In the genomic region with DNA sequence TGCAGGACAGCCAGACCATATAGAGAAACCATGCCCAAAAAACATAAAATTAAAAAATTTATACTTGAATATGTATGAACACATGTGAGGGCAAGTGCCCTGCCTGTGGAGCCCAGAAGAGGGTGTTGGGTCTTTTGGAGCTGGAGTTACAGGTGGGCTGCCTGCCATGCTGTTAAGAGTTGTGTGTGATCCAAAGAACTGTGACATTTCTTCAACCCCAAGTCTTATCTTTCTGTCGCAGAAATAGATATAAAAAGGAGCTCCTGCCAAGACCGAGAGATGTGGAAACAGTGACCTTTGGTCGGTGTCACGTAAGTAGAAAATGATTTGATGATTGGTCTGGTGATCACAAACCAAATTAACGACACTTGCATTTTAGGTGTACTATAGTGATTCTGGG, we compare ENCODE assay signal across 18 mouse cellular contexts. TPM values are rescaled to one million over a fixed set of nuclear protein-coding genes. Genes with fewer than 3 reads are reported as not detected.
A peak's percentile ranks its signal among the peaks of the same experiment; 100 is the strongest.
DNase-seq lines count a peak whose midpoint lies in the region; ATAC-seq and TF ChIP-seq lines count a peak whose summit lies in the region.
"Had no signal": no experiment of that assay in that cellular context is flagged by ENCODE, and none has a peak within 500 bp of the region (broad histone marks: within the 10 kb centered on the region; RNA-seq: fewer than 3 reads in every experiment).

No protein-coding gene starts in this region.

- no peaks in the 10 kb centered on the region for H3K9me3 ChIP-seq in kidney, embryonic 14.5 days (ENCODE audit: control insufficient read depth, low read length)
- H3K9me3 ChIP-seq in liver, embryonic 11.5 days (ENCODE audit: control insufficient read depth, low read length), result no peaks in the 10 kb centered on the region
- H3K9me3 ChIP-seq: embryonic facial prominence, embryonic 12.5 days; heart, embryonic 13.5 days had no signal

- no peak overlapping the region for H3K9ac ChIP-seq in kidney, embryonic 14.5 days (ENCODE audit: low read depth, low read length)
- no peak overlapping the region for H3K9ac ChIP-seq in liver, embryonic 11.5 days (ENCODE audit: low read depth, low read length)
- H3K9ac ChIP-seq: embryonic facial prominence, embryonic 12.5 days; heart, embryonic 13.5 days; lung, embryonic 14.5 days had no signal

- no peak for TF ChIP-seq POLR2A in cerebellum, adult 2 months (IDR thresholded peaks at IDR 0.05; ENCODE audit: borderline replicate concordance, insufficient read depth, low read length)
- TF ChIP-seq POLR2A in small intestine, adult 2 months (IDR thresholded peaks at IDR 0.05; ENCODE audit: low read depth, low read length), result no peak

- H3K4me1 ChIP-seq in cerebellum, adult 2 months (ENCODE audit: control insufficient read depth, insufficient read depth, low read length), result no peaks in the 10 kb centered on the region
- no peaks in the 10 kb centered on the region; the same call in 1 of the 2 replicates for H3K4me1 ChIP-seq in kidney, embryonic 14.5 days (ENCODE audit: control insufficient read depth, insufficient read depth, low read length)
- peaks cover 7% of the 10 kb centered on the region for H3K4me1 ChIP-seq in liver, embryonic 11.5 days (replicated peaks; ENCODE audit: control insufficient read depth, insufficient read depth, low read length)
- H3K4me1 ChIP-seq in small intestine, adult 2 months (ENCODE audit: control insufficient read depth, insufficient read depth, insufficient read length, low read length), result peaks cover 2% of the 10 kb centered on the region

- no peak overlapping the region for H3K27ac ChIP-seq in cerebellum, adult 2 months (ENCODE audit: insufficient read depth, low read length)
- H3K27ac ChIP-seq in kidney, embryonic 14.5 days (ENCODE audit: low read depth, low read length), result no peak overlapping the region
- peak overlapping the region; percentile 5; the same call in 1 of the 2 replicates for H3K27ac ChIP-seq in liver, embryonic 11.5 days (ENCODE audit: low read depth, low read length)
- 0 out of 2 replicates have a peak overlapping the region, but pooled peaks have one; percentile 58 for H3K27ac ChIP-seq in small intestine, adult 2 months (ENCODE audit: insufficient read depth, low read depth, low read length)
- H3K27ac ChIP-seq: embryonic facial prominence, embryonic 12.5 days had no signal

- ATAC-seq in kidney, embryonic 14.5 days (ENCODE audit: low FRiP score, low TSS enrichment), result no peak
- no peak for ATAC-seq in liver, embryonic 11.5 days (replicated peaks; ENCODE audit: low FRiP score)
- ATAC-seq: inflammation-experienced regulatory T-cells, adult 6 months had no signal

- H3K4me3 ChIP-seq in cerebellum, adult 2 months (replicated peaks; ENCODE audit: insufficient read depth, low read depth, low read length), result no peak overlapping the region
- H3K4me3 ChIP-seq in kidney, embryonic 14.5 days (ENCODE audit: low read length), result no peak overlapping the region
- H3K4me3 ChIP-seq in liver, embryonic 11.5 days (ENCODE audit: low read depth, low read length), result no peak overlapping the region
- H3K4me3 ChIP-seq in small intestine, adult 2 months (ENCODE audit: low read depth, low read length), result no peak overlapping the region
- H3K4me3 ChIP-seq: embryonic facial prominence, embryonic 12.5 days had no signal

- H3K27me3 ChIP-seq in cerebellum, adult 2 months (ENCODE audit: control insufficient read depth, insufficient read depth, low read length), result no peaks in the 10 kb centered on the region
- no peaks in the 10 kb centered on the region for H3K27me3 ChIP-seq in kidney, embryonic 14.5 days (ENCODE audit: control insufficient read depth, insufficient read depth, low read length)
- H3K27me3 ChIP-seq in liver, embryonic 11.5 days (replicated peaks; ENCODE audit: control insufficient read depth, insufficient read depth, low read length), result no peaks in the 10 kb centered on the region
- no peaks in the 10 kb centered on the region for H3K27me3 ChIP-seq in small intestine, adult 2 months (ENCODE audit: control insufficient read depth, insufficient read depth, low read length)
- H3K27me3 ChIP-seq: CH12.LX; embryonic facial prominence, embryonic 12.5 days; heart, embryonic 13.5 days had no signal

- WGBS in cerebellum, adult 2 months, result 86% methylated on average over 5 of the region's 5 CpGs
- 85% methylated on average over 5 of the region's 5 CpGs for WGBS in kidney, embryonic 14.5 days
- 54% methylated on average over 5 of the region's 5 CpGs for WGBS in liver, embryonic 11.5 days
- 30% methylated on average over 5 of the region's 5 CpGs for WGBS in small intestine, adult 2 months

- no peak overlapping the region for H3K4me2 ChIP-seq in kidney, embryonic 14.5 days (replicated peaks; ENCODE audit: low read depth, low read length)
- no peak overlapping the region for H3K4me2 ChIP-seq in liver, embryonic 11.5 days

- no peak for TF ChIP-seq CTCF in cerebellum, adult 2 months (IDR thresholded peaks at IDR 0.05; ENCODE audit: borderline replicate concordance, insufficient read depth, low read depth, low read length)
- TF ChIP-seq CTCF in small intestine, adult 2 months (IDR thresholded peaks at IDR 0.05; ENCODE audit: extremely low read depth, insufficient read length, insufficient replicate concordance, low read depth, low read length), result no peak

- peak; percentile 14 to 17 for DNase-seq in cerebellum, adult 2 months
- DNase-seq in cerebellum, adult 11 months, result no peak
- DNase-seq in kidney, postnatal 10 days, result peak; percentile 19
- DNase-seq in liver, embryonic 11.5 days (ENCODE audit: low spot score), result no peak
- DNase-seq in frontal cortex, postnatal 10 days (ENCODE audit: low spot score in 2 of 2), result no peak
- DNase-seq in ovary, postnatal 14 days (ENCODE audit: low spot score), result no peak
- DNase-seq: kidney, postnatal 25 days; layer of hippocampus, postnatal 36 days; left cerebral cortex, postnatal 4 days; lung, embryonic 14.5 days; right cerebral cortex, postnatal 25 days; thymus, adult 2 months had no signal

- H3K36me3 ChIP-seq in kidney, embryonic 14.5 days (ENCODE audit: control insufficient read depth, insufficient read depth, low read length), result peaks cover 25% of the 10 kb centered on the region
- peaks cover 8% of the 10 kb centered on the region; the same call in 1 of the 2 replicates for H3K36me3 ChIP-seq in liver, embryonic 11.5 days (ENCODE audit: control insufficient read depth, insufficient read depth, low read length)
- H3K36me3 ChIP-seq in small intestine, adult 2 months (ENCODE audit: control insufficient read depth, insufficient read depth, low read length), result peaks cover 7% of the 10 kb centered on the region

RNA-seq across cellular contexts. Expression of gene Vti1b, which starts 1.3 kb away (rescaled TPM):
- 124 and 137 TPM in 2 replicates for polyA plus RNA-seq in cerebellum, adult 2 months (2012; rRNA removed)
- polyA plus RNA-seq in kidney, embryonic 14.5 days (2014; fragmentation: Nextera tagmentation; extraction: Ambion mirVana), result 77.5 and 80.4 TPM in 2 replicates
- polyA plus RNA-seq in liver, embryonic 11.5 days (2014; fragmentation: Nextera tagmentation; extraction: Ambion mirVana), result 82.9 and 83.2 TPM in 2 replicates
- 23.4 and 56.8 TPM in 2 replicates for polyA plus RNA-seq in small intestine, adult 2 months (2012; rRNA removed)

RNA-seq across cellular contexts. Expression of gene Rdh11, which starts 18.4 kb away (rescaled TPM):
- polyA plus RNA-seq in cerebellum, adult 2 months (2012; rRNA removed), result 31.1 and 32.4 TPM in 2 replicates
- polyA plus RNA-seq in kidney, embryonic 14.5 days (2014; fragmentation: Nextera tagmentation; extraction: Ambion mirVana), result 16.6 and 27.2 TPM in 2 replicates
- 28.6 and 32.8 TPM in 2 replicates for polyA plus RNA-seq in liver, embryonic 11.5 days (2014; fragmentation: Nextera tagmentation; extraction: Ambion mirVana)
- 6.3 and 11.6 TPM in 2 replicates for polyA plus RNA-seq in small intestine, adult 2 months (2012; rRNA removed)

RNA-seq across cellular contexts. Expression of gene Rdh12, which starts 35.0 kb away (rescaled TPM):
- polyA plus RNA-seq in cerebellum, adult 2 months (2012; rRNA removed), result 2.1 and 2.6 TPM in 2 replicates
- 2.2 and 3.3 TPM in 2 replicates for polyA plus RNA-seq in kidney, embryonic 14.5 days (2014; fragmentation: Nextera tagmentation; extraction: Ambion mirVana)
- polyA plus RNA-seq in liver, embryonic 11.5 days (2014; fragmentation: Nextera tagmentation; extraction: Ambion mirVana), result 0.58 and 0.62 TPM in 2 replicates
- 0.44 and 0.47 TPM in 2 replicates for polyA plus RNA-seq in small intestine, adult 2 months (2012; rRNA removed)

RNA-seq across cellular contexts. Expression of gene Arg2, which starts 43.1 kb away (rescaled TPM):
- 0.59 and 0.68 TPM in 2 replicates for polyA plus RNA-seq in cerebellum, adult 2 months (2012; rRNA removed)
- polyA plus RNA-seq in kidney, embryonic 14.5 days (2014; fragmentation: Nextera tagmentation; extraction: Ambion mirVana), result 17.5 and 18.0 TPM in 2 replicates
- polyA plus RNA-seq in liver, embryonic 11.5 days (2014; fragmentation: Nextera tagmentation; extraction: Ambion mirVana), result 0.45 TPM in 1 of 2 replicates, not detected in the other
- 148 and 162 TPM in 2 replicates for polyA plus RNA-seq in small intestine, adult 2 months (2012; rRNA removed)

Comparison
In these comparisons a context has a peak if more than half of its experiments do, and no peak if none do; other contexts are left out.
1. DNase-seq: peak in cerebellum, adult 2 months (2 of 2) and kidney, postnatal 10 days (single experiment); none in cerebellum, adult 11 months (single experiment), liver, embryonic 11.5 days (single experiment), frontal cortex, postnatal 10 days (0 of 2) and ovary, postnatal 14 days (single experiment).
2. H3K27ac ChIP-seq: peak in liver, embryonic 11.5 days (single experiment) and small intestine, adult 2 months (single experiment); none in cerebellum, adult 2 months (single experiment) and kidney, embryonic 14.5 days (single experiment).